Mouse (Mus musculus): ENCODE results near the gene Unc5c. TPM values are rescaled to one million over a fixed set of nuclear protein-coding genes. Genes with fewer than 3 reads are reported as not detected.

Unc5c gene
- polyA plus RNA-seq, 1 experiment: 3.6 TPM

DNA sequence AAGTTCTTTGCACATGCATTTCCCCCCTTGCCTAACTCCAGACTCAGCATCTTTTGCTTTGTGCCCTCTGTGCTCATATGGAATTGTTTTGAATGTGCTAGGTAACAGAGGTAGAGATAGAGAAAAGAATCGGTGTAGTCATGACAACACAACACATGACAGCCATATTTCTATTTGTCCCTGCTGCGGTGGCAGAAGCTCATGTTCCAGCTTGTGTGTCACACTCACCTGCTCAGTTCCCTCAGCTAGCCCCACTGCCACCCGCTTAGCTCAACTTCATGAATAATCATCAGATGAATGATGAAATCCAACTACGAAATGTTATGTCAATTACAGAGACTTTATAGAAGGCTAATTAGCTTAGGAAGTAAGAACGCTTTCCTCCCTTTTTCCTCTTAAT, 128.2 kb downstream of the Unc5c start:
- 85% methylated on average over 5 of the region's 5 CpGs for WGBS
- DNase-seq: no peak
- Histone ChIP-seq H3K4me1 (ENCODE audit: control insufficient read depth, insufficient read depth, low read length) (no peaks in the 10 kb centered on the region), H3K4me3 (replicated peaks; ENCODE audit: extremely low read depth, low read depth, low read length) (no peak overlapping the region)
- TF ChIP-seq CTCF (IDR thresholded peaks at IDR 0.05; ENCODE audit: insufficient read depth, low read length): no peak
- TF ChIP-seq POLR2A (IDR thresholded peaks at IDR 0.05; ENCODE audit: borderline replicate concordance, extremely low read depth, low read depth, low read length): no peak

DNA sequence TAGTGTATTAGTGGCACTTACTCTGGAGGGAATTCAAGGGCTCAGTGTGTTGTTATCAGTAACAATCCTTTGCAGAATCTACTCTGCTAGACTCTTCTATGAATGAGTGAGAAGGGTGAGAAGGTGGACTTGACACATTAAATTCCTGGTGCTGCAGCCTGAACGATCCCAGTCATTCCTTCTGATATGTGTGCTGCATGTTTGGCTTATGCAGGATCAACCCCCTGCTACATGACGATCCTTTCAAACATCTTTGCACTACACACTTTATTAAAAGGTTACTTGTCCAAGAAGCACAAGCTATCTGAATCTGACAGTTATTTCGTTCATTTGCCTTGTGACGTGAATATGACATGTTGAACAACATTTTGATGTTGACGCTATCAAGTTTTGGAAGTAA, 129.1 kb downstream of the Unc5c start:
- no peak overlapping the region for H3K4me3 ChIP-seq (replicated peaks; ENCODE audit: extremely low read depth, low read depth, low read length)
- no peak for DNase-seq
- 54% methylated on average over 5 of the region's 5 CpGs for WGBS
- no peak for TF ChIP-seq CTCF (IDR thresholded peaks at IDR 0.05; ENCODE audit: insufficient read depth, low read length)
- no peak for TF ChIP-seq POLR2A (IDR thresholded peaks at IDR 0.05; ENCODE audit: borderline replicate concordance, extremely low read depth, low read depth, low read length)
- no peaks in the 10 kb centered on the region for H3K4me1 ChIP-seq (ENCODE audit: control insufficient read depth, insufficient read depth, low read length)

DNA sequence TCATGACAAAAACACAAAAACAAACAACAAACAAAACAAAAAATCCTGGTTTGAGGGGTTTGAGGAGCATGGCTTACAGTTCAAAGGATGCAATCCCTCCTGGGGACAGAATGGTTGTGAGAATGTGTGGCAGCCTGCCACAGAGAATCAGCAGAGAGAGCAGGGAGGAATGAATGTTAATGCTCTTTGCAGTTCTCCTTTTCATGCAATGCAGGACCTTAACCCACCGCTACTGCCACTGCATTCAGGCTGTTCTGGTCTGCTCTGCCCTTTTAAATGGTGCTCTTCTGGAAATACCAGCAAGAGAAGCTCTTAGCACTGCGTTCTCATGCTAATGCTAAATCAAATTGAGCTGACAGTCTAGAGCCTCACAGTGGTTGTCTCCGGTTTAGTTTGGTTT, 130.1 kb downstream of the Unc5c start:
- no peak for DNase-seq
- no peaks in the 10 kb centered on the region for H3K4me1 ChIP-seq (ENCODE audit: control insufficient read depth, insufficient read depth, low read length)
- WGBS: 66% methylated on average over 3 of the region's 3 CpGs
- TF ChIP-seq POLR2A (IDR thresholded peaks at IDR 0.05; ENCODE audit: borderline replicate concordance, extremely low read depth, low read depth, low read length) (no peak), CTCF (IDR thresholded peaks at IDR 0.05; ENCODE audit: insufficient read depth, low read length) (no peak)
- H3K4me3 ChIP-seq (replicated peaks; ENCODE audit: extremely low read depth, low read depth, low read length): no peak overlapping the region

DNA sequence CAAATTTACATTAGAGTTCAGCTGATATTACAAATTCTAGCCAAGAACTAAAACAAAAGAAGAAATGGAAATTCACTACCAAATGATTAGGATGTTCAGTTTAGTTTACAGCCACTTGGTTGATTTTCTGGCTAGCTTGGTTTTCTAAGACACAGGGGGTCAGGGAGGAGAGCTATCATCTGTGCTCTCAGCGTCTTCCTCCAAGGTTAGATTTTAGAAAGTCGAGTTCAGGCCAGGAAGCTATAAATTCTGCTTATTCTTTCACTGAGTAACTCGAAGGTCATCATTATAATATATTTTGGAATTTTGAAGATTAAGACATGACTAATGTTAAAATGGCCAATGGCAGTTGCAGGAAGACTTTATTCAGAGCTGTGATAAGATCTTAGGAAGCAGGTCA, 131.4 kb downstream of the Unc5c start:
- no peaks in the 10 kb centered on the region for H3K4me1 ChIP-seq (ENCODE audit: control insufficient read depth, insufficient read depth, low read length)
- H3K4me3 ChIP-seq (replicated peaks; ENCODE audit: extremely low read depth, low read depth, low read length): no peak overlapping the region
- TF ChIP-seq POLR2A (IDR thresholded peaks at IDR 0.05; ENCODE audit: borderline replicate concordance, extremely low read depth, low read depth, low read length): no peak
- no peak for TF ChIP-seq CTCF (IDR thresholded peaks at IDR 0.05; ENCODE audit: insufficient read depth, low read length)
- WGBS: 53% methylated on average over 3 of the region's 3 CpGs
- DNase-seq: no peak

DNA sequence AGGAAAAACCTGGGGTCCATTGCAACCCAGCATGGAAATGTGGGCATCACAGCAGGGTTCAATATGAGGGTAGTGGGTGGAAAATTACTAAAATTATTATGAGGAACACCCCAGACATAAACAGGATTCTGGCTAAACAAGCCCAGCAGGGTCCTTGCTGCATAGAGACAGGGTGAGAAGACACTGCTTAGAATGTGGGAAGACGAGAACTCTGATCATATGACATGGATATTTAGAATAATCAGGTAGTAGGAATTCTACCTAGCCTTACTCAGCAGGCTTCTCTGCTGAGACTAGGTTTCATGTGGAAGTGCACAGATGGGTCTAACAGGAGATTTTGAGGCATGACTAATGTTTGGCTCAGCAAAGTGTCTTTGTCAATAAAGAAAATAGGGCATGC, 131.9 kb downstream of the Unc5c start:
- no peak for DNase-seq
- 66% methylated on average over 1 of the region's 1 CpGs for WGBS
- Histone ChIP-seq H3K4me3 (replicated peaks; ENCODE audit: extremely low read depth, low read depth, low read length) (no peak overlapping the region), H3K4me1 (ENCODE audit: control insufficient read depth, insufficient read depth, low read length) (no peaks in the 10 kb centered on the region)
- no peak for TF ChIP-seq CTCF (IDR thresholded peaks at IDR 0.05; ENCODE audit: insufficient read depth, low read length)
- no peak for TF ChIP-seq POLR2A (IDR thresholded peaks at IDR 0.05; ENCODE audit: borderline replicate concordance, extremely low read depth, low read depth, low read length)

- no peaks in the 10 kb centered on the region for H3K4me1 ChIP-seq (ENCODE audit: control insufficient read depth, insufficient read depth, low read length)
- no peak for DNase-seq
- WGBS: 56% methylated on average over 2 of the region's 2 CpGs
- no peak overlapping the region for H3K4me3 ChIP-seq (replicated peaks; ENCODE audit: extremely low read depth, low read depth, low read length)
- TF ChIP-seq POLR2A (IDR thresholded peaks at IDR 0.05; ENCODE audit: borderline replicate concordance, extremely low read depth, low read depth, low read length) (no peak), CTCF (IDR thresholded peaks at IDR 0.05; ENCODE audit: insufficient read depth, low read length) (no peak)
These were observed 133.0 kb downstream of the Unc5c start for GRCm38 (mm10) chr3:141597974-141598373.

DNA sequence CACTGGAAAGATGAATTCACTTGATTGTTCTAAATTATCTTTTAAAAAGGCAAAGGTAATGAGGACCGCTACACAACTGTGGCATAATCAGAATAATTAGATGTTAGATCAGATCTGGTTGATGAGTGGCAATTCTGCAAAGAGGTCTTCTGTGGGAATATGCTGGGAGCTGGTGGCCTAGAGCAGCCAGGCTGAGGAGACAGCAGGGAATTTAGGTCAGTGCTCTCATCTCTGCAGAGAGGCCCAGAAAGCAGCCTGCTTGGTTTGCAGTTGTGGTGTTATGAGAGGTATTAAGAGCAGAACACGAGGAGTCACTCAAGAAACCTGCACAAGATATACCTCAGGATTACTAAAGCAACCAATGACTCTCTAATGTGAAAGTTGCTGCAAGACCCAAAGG, 133.9 kb downstream of the Unc5c start:
- no peak for DNase-seq
- no peaks in the 10 kb centered on the region for H3K4me1 ChIP-seq (ENCODE audit: control insufficient read depth, insufficient read depth, low read length)
- H3K4me3 ChIP-seq (replicated peaks; ENCODE audit: extremely low read depth, low read depth, low read length): no peak overlapping the region
- no peak for TF ChIP-seq CTCF (IDR thresholded peaks at IDR 0.05; ENCODE audit: insufficient read depth, low read length)
- no peak for TF ChIP-seq POLR2A (IDR thresholded peaks at IDR 0.05; ENCODE audit: borderline replicate concordance, extremely low read depth, low read depth, low read length)
- 79% methylated on average over 2 of the region's 2 CpGs for WGBS

GRCm38 (mm10) chr3:141601072-141601549, 136.1 kb downstream of the Unc5c start:
- 37% methylated on average over 6 of the region's 6 CpGs for WGBS
- no peak for TF ChIP-seq CTCF (IDR thresholded peaks at IDR 0.05; ENCODE audit: insufficient read depth, low read length)
- no peak for TF ChIP-seq POLR2A (IDR thresholded peaks at IDR 0.05; ENCODE audit: borderline replicate concordance, extremely low read depth, low read depth, low read length)
- H3K4me3 ChIP-seq (replicated peaks; ENCODE audit: extremely low read depth, low read depth, low read length): no peak overlapping the region
- no peaks in the 10 kb centered on the region for H3K4me1 ChIP-seq (ENCODE audit: control insufficient read depth, insufficient read depth, low read length)
- no peak for DNase-seq

GRCm38 (mm10) chr3:141616718-141617117, 151.7 kb downstream of the Unc5c start:
- Histone ChIP-seq H3K4me3 (replicated peaks; ENCODE audit: extremely low read depth, low read depth, low read length) (no peak overlapping the region), H3K4me1 (ENCODE audit: control insufficient read depth, insufficient read depth, low read length) (no peaks in the 10 kb centered on the region)
- no peak for DNase-seq
- 63% methylated on average over 1 of the region's 1 CpGs for WGBS
- TF ChIP-seq POLR2A (IDR thresholded peaks at IDR 0.05; ENCODE audit: borderline replicate concordance, extremely low read depth, low read depth, low read length): no peak
- no peak for TF ChIP-seq CTCF (IDR thresholded peaks at IDR 0.05; ENCODE audit: insufficient read depth, low read length)

- H3K4me3 ChIP-seq (replicated peaks; ENCODE audit: extremely low read depth, low read depth, low read length): no peak overlapping the region
- no peak for TF ChIP-seq POLR2A (IDR thresholded peaks at IDR 0.05; ENCODE audit: borderline replicate concordance, extremely low read depth, low read depth, low read length)
- no peak for TF ChIP-seq CTCF (IDR thresholded peaks at IDR 0.05; ENCODE audit: insufficient read depth, low read length)
- 48% methylated on average over 1 of the region's 1 CpGs for WGBS
- no peaks in the 10 kb centered on the region for H3K4me1 ChIP-seq (ENCODE audit: control insufficient read depth, insufficient read depth, low read length)
- DNase-seq: no peak
These were observed 153.7 kb downstream of the Unc5c start for GRCm38 (mm10) chr3:141618675-141619074.

All from lung, adult 2 months (tissue).